Mouse (Mus musculus): Measurements from ENCODE around the gene Stpg1.

- no peak for TF ChIP-seq CTCF (conservative IDR thresholded peaks at IDR 0.05; ENCODE audit: low read length)
- TF ChIP-seq NANOG (IDR thresholded peaks at IDR 0.05; ENCODE audit: borderline replicate concordance, low read length): no peak
- no peak for TF ChIP-seq POU5F1 (IDR thresholded peaks at IDR 0.05; ENCODE audit: borderline replicate concordance, low read length)
These were observed 31.2 kb upstream of the Stpg1 start for GRCm38 (mm10) chr4:135463406-135463805.
